Mouse (Mus musculus) thymus, postnatal 4 days (tissue): Measurements from ENCODE around the gene Acap2.
A peak's percentile ranks its signal among the peaks of the same experiment; 100 is the strongest.

Experiments
- DNase-seq: peaks from one replicate; pipeline ENCODE4 v3.0.0; 2021

The Acap2 gene

DNA sequence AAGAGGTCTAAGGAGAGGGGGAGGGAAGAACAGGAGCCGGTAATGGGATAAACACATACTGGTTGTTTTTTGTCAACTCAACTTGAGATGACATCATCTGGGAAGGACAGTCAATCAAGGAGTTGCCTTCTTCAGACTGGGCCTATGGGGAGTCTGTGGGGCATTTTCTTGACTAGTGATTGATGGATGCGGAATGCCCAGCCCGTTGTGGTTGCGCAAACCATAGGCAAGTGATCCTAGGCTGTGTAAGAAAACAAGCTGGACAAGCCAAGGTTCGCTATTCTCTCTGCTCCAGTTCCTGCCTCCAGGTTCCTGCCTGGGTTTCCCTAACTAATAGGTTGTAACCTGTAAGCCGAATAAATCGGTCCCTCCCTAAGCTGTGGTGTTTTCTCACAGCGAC is 4.1 kb upstream of the Acap2 start:
- DNase-seq: peak; percentile 1

DNA sequence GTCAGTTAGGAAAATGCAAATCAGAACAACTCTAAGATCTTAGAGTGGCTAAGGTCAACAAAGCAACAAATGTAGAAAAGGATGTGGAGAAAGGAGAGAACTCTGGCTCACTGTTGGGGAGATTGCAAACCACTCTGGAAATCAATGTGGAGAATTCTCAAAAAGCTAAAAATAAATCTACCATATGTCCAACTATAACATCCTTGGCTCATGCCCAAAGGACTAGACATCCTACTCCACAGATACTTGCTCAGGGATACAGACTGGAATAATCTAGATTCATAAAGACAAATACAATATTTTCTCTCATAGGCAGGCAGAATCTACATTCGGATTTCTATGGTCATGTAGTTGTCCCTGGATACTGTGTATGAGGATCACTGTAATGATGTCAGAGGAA is 3.2 kb upstream of the Acap2 start:
- no peak for DNase-seq

DNA sequence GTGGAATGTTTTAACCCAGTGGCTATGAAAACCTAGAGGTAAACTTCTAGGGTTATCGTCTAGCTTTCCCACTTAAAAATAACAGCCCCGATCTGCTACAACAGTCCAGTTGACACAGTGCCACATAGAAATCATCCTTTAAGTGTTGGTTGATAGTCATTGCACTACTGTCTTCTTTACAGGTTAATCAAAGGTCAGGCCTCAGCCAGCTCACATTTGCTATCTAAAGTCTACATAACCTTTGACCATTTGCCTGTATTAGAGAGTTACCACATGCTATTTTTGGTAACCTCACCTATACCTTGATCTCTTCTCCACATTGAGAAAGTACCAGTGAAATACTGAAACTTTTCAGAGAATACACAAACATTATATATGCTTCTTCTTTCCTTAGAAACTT is 659 bp upstream of the Acap2 start:
- peak; percentile 6 for DNase-seq

DNA sequence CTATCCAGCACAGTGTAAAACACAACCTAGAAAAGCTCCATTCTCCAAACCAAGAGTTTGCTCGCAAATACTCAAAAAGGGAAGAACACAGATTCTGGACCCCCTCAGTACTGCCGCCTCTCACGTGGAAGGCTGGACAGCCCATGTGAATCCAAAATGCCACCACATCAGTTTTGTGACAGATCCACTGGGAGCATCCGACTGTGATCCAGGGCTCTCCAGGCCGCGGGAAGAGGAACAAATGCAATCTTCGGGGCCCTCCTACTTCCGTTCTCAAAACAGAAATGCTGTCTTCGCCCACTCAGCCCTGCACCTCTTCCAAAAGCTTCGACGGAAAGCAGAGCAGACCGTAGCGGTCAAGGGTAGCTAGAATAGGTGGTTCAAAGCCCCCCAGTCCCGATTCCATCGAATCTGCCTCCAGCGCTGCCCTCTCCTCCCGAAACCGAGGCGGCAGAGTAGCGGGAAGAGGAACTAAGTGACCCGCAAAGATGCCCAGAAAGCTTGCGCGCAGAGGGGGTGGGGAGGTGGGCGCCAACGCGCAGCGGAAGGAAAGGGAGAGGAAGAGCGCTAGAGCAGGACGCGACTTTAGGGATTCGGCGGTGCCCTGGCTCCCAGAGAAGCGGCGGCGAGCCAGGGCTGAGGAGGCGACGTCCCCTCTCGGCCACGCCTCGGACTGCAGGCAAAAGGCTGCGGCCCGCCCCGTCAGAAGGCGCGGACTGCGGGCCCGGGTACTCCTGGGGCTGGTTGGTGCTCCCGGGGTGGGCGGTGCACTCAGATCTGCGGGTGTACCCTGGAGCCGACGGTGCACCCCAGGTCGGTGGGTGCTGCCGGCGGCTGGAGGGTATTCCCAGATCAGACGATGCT is 887 bp downstream of the Acap2 start:
- peak; percentile 71 for DNase-seq

DNA sequence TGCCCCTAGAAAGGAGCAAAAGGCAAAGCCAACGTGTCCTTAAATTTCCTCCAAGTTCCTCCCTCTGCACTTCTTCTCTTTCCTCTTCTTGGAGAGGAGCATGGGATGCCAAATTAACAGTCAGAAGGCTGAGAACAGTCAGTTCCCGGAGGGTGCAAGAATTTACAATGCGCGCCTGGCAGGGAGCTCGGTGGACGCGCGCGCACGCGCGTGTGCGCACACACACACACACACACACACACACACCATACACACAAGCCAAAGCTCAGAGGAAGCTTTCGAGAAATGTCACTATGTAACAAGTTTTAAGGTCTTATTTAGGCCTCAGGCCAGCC is 1.5 kb downstream of the Acap2 start:
- peak; percentile 53 for DNase-seq

DNA sequence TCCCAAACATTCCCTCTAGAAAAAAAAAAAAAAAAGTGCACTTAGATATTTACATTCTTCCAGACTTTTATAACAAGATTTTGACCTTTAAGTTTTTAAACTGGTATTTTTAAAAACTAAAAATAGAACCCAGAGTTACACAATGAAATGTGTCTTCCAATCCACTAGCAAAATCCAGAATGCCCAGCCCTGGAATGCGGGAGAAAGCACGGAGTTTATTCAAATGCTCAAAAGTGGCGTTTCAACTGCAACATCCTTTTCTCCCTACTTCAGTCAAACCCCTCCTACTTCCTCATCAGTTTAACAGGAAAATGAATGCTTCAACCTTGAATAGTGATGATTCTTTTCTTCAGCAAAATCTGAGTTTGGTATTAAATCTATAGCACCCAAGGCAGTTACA is 4.1 kb downstream of the Acap2 start:
- DNase-seq: no peak

DNA sequence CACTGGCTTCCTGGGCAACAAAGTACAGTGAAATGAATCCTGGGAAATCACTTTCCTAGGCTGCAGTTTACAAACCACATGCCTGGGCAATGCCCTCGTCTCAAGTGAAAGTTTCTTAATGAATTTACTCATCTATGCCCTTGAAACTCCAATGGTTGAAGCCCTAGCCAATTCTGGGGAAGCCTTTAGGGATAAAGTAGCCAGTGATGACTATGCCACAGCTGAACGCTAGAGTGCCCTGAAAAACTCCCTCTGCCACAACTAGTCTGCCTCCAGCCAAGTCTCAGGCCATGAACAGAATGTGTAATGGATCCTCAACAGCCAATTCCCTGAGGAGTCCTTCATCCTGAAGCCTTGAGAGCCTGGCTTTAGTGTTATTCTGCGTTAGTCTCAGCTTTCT is 8.5 kb downstream of the Acap2 start:
- DNase-seq: no peak

DNA sequence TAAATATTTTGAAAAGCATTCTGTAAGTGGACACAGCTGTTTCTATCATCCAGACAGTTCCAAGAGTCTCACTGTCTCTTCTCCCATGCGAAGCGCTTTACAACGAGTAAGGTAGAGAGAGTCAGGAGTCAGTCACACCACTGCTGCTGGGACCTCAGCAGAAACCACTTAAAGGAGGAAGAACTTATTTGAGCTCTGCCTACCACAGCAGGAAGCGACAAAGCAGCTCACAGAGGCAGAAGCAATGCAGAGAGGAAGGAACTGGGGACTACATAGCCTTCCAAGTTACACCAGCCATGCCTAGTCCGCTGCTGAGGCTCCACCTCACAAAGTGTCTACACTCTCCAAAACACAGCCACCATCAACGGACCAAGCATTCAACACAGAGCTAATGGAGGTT is 9.2 kb downstream of the Acap2 start:
- DNase-seq: peak; percentile 64

DNA sequence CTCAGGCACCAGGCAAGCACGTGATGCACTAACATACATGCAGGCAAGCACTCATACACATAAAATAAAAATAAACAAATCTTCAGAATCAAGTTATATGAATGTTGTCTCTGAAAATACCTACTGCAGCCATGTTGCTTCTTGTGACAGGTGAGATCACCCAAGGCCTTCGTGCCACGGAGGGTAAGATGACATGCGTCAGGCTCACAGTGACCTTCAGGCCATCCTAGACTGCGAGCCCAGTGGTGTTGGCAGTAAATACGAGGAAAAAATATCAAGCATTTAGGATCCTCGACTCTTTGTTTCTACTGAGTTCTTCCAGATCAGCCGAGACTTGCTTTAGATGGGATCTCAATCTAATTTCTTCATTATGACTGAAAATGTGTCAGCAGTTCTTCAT is 10.6 kb downstream of the Acap2 start:
- DNase-seq: no peak

DNA sequence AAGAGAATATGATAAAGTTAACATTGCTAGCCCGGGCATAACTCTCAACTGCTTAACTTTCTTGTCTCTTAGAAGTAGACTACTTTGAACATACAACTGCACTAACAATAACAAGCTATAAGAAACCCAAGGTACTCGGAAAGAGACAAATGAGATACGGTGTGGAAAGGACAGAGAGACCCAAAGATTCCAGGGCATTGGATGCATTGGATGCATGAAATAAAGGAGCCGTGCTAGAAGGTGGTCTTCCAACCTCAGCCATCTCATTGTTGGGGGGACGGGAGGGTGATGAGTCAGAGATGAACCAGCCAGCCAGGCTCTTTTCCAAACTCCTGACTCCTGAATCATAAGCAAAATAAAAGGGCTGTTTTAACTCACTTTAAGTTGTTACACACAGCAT is 11.8 kb downstream of the Acap2 start:
- DNase-seq: no peak

DNA sequence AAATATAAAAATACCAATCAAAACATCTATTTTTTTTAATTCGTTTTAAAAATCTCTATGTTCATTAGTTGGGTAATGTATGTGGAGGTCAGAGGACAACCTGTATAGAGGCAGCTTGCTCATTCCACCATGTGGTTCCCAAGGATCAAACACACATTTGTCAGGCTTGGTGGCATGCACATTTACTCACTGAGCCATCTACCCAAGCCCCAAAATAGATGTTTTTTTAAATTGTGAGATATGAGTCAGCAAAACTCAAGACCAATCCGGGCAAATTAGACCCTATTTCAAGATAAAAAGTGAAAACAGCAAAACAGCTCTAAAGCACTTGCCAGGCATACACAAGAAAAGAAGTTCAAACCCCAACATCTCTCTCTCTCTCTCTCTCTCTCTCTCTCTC is 12.2 kb downstream of the Acap2 start:
- no peak for DNase-seq

DNA sequence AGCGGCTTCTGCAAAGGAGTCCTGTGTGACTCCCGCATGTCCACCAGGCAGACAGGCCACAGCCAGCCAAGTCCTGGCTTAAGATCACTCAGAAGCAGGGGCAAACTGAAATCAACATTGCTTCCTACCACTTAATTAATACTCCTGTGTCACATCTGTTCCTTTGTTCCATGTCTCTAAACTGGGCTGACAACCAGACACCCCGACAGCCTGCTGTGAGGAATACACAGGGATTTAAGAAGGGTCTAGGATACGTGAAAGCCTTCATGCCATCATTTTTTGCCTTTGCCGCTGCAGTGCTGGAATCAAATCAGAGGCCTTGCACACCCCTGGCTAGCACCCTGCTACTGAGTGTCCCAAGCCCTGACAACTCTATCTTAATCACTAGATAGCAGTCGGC is 12.8 kb downstream of the Acap2 start:
- no peak for DNase-seq

DNA sequence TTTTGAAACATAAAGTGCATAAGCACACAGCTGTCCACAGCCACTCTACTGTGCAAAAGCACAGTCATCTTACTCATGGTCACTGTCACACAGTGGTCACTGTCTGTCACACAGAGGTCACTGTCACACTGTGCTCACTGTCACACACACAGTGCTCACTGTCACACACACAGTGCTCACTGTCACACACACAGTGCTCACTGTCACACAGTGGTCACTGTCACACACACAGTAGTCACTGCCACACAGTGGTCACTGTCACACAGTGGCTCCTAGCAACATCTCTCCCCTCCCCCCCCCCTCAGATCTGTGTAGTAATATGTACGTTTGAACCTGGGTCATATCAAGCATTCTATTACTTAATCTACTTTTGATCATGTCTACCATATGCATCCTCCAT is 13.9 kb downstream of the Acap2 start:
- no peak for DNase-seq

DNA sequence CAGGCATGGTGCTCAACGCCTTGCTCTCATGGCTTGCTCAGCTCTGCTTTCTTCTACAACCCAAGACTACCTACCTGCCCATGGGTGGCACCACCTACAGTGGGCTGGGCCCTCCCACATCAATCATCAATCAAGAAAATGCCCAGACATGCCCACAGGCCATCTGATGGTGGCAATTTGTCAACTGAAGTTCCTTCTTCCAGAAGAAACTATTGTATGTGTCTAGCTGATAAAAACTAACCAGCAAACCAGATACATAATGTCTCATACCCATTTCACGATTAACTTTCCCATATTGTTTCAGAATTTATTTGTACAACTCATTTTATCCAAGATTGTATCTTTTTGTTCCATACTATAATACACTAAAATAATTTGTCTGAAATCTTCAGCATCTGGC is 15.3 kb downstream of the Acap2 start:
- DNase-seq: no peak

DNA sequence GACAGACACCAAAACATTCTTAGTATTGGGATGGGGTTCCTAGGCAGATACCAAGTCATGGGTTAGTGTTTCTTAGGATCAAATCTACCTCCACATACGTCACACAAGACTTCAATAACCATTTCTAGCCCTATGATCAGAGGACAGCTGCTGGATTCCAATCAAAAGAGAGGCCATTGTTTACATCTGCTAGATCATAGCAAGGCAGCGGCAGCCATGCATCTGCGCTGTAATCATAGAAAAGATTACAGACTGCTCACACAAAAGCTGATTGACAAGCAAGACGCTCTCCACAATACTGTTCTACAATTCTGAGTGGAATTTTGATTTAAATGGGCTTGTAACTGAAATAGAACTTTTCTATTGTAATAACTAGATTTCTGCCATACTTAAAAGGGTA is 16.3 kb downstream of the Acap2 start:
- DNase-seq: no peak

DNA sequence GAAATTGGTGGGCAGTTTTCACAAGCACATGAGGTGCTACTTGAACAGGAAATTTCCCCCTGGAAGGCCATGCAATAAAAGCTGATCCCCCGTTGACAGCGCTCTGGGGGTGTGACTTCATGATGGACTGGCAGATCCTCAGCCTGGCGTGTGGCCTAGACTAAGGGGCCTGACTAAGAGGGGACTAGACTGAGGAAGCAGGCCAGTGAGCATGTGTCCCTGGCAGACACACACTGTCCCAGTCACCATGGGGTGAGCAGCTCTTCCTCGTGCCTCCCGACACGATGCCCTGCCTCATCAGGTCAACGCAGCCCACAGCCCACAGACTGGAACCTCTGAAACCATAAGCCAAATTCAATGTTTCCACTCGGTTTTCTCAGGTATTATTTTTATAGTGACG is 18.5 kb downstream of the Acap2 start:
- DNase-seq: no peak

DNA sequence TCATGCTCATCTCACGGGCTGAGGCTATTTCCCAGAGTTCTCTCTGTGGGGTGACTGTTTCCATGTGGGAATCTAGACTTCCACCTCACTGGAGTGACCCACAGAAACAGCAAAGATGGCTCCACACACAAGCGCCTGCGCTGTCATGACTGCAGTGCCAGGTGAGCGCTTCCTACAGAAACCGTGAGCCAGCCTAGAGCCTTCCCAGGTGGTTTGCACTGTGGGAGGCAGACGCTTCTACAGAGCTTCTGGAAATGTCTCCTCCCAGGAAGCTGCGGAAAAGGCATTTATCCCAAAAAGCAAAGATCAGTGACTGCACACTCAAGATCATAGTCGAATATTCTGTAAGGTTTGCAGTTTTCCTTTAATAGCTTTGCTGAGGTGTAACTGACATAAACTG is 20.2 kb downstream of the Acap2 start:
- DNase-seq: no peak

DNA sequence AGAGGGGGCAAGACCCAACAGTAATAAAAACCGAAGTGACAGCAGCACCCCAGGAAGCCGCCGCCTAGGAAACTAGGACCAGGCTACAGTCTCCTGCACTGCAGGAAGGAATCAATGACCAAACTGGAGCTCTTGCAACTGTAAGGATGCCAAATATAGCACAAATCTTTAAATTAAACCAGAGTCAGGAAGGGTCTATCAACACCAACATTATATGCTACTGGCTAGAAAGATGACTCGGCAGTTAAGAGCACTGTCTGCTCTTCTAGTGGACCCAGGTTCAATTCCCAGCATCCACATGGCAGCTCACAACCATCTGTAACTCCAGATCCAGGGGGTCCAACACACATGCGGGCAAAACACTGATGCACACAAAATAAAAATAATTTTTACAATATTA is 21.7 kb downstream of the Acap2 start:
- DNase-seq: no peak

DNA sequence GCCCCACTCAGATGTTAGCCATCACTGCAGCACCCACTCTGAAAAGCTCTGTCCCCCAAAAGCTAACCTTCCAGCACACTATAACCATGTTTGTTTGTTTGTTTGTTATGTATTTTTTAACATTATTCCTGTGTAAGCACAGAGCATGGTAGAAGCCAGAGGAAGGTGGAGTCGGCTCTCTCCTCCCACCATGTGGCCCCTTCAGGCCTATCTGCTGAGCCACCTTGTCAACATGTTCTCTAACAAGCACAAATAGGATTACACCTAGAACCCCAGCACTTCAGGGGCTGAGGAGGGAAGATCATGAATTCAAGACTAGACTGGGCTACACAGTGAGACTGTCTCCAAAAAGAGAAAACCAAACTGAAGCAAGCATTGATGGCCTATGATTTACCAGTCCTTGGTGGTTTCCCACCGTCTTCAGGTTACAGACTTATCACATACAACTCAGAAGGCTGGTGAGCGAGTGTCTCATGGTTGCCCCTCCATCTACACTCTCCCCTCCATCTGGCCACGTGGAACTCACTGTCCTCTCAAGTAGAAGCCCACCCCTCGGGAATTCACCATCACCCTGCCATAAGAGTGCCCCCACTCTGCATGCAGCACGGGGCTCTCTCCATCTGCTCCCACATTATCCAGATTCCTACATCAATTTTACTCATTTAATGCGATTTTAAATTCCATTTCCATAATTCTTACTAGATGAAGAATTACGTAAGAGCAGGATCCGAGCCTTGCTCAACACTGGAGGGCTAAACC is 26.0 kb downstream of the Acap2 start:
- no peak for DNase-seq

DNA sequence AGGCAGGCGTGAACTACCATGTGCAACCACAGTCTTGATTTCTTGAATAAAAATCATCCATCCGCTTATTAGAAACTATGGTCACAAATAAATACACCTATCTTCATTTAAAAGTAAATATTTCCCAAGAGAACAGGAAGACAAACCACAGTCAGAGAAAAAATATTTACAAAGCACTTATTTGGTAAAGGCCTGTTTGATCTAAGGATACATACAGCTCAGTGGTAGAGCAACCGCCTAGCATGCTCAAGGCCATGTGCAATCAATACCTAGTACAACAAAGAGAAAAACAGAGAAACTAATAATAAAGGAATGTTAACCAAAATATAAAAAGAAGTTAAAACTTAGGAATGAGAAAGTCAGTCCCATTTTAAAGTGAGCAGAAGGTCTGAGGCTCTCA is 28.8 kb downstream of the Acap2 start:
- DNase-seq: no peak

DNA sequence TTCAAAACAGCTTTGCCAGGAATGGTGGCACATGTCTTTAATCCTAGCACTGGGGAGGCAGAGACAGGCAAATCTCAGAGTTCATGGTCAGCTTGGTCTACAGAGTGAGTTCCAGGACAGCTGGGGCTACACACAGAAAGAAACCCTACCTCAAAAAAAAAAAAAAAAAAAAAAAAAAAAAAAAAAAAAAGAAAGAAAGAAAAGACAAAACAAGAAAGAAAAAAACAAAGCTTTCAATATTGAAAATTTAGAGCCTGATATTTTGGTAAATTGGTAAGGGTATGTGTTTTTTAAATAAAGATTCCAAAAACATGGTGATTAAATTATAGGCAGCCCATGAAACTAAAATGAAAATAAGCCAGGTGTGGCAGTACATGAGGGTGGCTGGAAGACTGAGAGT is 29.6 kb downstream of the Acap2 start:
- DNase-seq: no peak

DNA sequence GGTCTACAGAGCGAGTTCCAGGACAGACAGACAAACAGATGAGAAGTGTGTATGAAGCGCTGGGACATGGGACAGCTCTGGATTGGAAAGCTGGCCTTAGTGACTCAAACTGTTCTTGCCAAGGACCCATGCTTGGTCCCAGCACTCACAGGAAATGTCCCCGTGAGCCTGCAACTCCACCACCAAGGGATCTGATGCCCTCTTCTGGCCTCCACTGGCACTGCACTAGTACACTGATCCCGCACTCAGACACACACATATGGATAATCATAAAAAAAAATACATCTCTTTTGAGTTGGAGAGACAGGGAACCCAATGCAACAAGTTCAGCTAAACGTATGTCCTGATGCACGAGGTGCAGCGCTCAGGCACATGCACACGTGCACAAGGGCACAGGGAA is 30.7 kb downstream of the Acap2 start:
- peak; percentile 41 for DNase-seq

DNA sequence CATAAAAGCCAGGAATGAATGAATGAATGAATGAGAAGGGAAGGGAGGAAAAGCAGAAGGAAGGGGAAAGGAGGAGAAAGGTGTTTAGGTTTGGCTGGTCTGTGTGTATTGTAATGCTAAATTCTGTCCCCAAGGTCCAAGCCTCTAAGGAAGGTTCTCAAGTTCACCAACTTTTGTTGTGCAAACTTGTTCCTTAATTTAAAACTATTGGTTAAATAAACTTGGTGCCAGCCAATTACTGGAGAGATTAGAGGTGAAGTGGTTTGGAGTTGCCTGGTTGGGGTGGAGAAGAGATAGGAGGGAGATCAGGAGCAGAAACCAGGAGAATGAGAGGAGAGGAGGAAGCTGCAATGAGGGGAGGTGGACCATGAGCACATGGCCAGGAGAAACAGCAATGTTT is 31.4 kb downstream of the Acap2 start:
- DNase-seq: no peak

DNA sequence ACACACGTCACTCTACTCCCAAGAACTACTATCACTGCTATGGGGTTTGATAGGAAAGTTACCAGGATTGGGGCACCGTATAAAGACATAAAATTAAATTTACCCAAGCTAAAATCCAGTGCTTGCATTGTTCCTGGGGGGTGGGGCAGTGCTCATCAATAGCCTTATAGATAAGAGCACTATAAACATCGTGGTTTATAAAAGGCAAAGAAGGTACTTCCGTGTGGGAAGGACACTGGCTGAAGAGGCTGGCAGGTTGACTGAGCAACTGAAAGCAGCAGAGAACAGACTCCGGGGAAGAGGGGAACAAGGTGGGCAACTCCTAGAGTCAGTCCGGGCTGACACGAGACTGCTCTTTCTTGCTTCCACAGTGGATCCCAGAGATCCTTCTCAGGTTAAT is 33.1 kb downstream of the Acap2 start:
- DNase-seq: no peak
